Mouse (Mus musculus) embryo, embryonic 10 days (tissue): Measurements from ENCODE around the gene Olfr272.

Experiments
- DNase-seq: peaks from one replicate; pipeline ENCODE4 v3.0.0-alpha.2; 2015; ENCODE audit warnings: low spot score

Gene Olfr272

GRCm38 (mm10) chr4:52919078-52919477 is at the start of gene Olfr272:
Gene Olfr272, minus strand, starts transcription at chr4:52919178.
- DNase-seq = no peak

GRCm38 (mm10) chr4:52964247-52964646 is 45.3 kb upstream of the Olfr272 start, which contains the start of gene Olfr270:
Gene Olfr270, plus strand, starts transcription at chr4:52964547.
- no peak for DNase-seq

GRCm38 (mm10) chr4:52958693-52959092 is 39.7 kb upstream of the Olfr272 start:
- DNase-seq = peak; percentile 70

- DNase-seq = no peak
Measured at GRCm38 (mm10) chr4:52949005-52949404, 30.0 kb upstream of the Olfr272 start.

GRCm38 (mm10) chr4:52946665-52947064 is 27.7 kb upstream of the Olfr272 start:
- no peak for DNase-seq

- DNase-seq = no peak
Measured at GRCm38 (mm10) chr4:52930480-52930879, 11.5 kb upstream of the Olfr272 start.

- DNase-seq = no peak
Measured at GRCm38 (mm10) chr4:52917311-52917688, 1.7 kb downstream of the Olfr272 start.

GRCm38 (mm10) chr4:52916659-52917310 is 2.2 kb downstream of the Olfr272 start:
- DNase-seq = no peak

- DNase-seq = no peak
Measured at GRCm38 (mm10) chr4:52912409-52912808, 6.6 kb downstream of the Olfr272 start.

- no peak for DNase-seq
Measured at GRCm38 (mm10) chr4:52909542-52909941, 9.4 kb downstream of the Olfr272 start.

- DNase-seq = no peak
Measured at GRCm38 (mm10) chr4:52864156-52864555, 54.8 kb downstream of the Olfr272 start.
